Mouse (Mus musculus): ENCODE measurements around the gene Wdcp. TPM values are rescaled to one million over a fixed set of nuclear protein-coding genes. Genes with fewer than 3 reads are reported as not detected.
A peak's percentile ranks its signal among the peaks of the same experiment; 100 is the strongest.

Wdcp gene
- total RNA-seq, 2 experiments from 2014 or later, result 7.7 to 8.4 TPM

DNA sequence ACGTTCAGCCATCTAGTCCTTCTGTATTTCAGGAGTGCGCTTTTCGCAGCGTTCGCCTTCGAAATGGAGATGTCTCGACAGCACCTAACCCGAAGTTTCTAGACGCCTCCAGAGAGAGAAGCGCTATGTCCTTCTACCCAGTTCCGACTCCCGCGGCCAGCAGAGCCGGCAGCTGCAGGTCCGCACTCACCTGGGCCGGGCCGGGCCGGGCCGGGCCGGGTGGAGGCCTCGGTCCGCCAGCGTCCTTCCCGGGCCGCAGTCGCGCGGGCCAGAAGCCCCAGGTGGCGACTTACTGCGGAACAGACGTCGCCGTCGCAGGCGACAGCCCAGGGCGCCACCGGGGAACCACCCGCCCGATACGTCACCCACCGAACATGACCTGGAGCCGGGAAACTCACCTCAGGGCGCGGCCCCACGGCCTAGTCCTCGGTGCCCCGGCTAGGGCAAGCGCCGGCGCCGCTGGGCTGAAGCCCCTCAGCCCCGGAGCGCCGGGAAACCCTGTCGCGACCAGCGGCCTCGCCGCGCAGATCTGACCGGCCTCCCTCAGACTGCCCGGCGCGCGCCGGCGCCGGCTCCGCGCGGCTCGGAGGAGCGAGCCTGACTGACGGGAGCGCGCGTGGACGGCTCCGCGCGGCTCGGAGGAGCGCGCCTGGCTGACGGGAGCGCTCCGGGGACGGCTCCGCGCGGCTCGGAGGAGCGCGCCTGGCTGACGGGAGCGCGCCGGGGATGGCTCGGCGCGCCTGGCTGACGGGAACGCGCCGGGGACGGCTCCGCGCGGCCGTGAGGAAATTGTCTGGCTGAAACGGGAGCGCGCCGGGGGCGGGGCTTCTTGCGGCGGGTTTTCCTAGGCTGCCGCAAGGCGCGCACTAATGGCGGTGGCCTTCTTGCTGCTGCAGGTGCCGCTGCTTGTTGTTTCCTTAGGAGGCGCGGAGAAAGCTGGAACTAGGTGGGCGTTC, 64.1 kb downstream of the Wdcp start, which contains the start of gene Ubxn2a:
Gene Ubxn2a, minus strand, starts transcription at position 755 of the 956 bp plus-strand sequence.
- intact Hi-C loops (cut with DNase I), result loop anchor here (2.0 to 5.0 kb wide), 2 partner anchors 14 to 1335 kb away; partner anchors contain the start of gene Dtnb
- peak; percentile 96 to 97 for DNase-seq

DNA sequence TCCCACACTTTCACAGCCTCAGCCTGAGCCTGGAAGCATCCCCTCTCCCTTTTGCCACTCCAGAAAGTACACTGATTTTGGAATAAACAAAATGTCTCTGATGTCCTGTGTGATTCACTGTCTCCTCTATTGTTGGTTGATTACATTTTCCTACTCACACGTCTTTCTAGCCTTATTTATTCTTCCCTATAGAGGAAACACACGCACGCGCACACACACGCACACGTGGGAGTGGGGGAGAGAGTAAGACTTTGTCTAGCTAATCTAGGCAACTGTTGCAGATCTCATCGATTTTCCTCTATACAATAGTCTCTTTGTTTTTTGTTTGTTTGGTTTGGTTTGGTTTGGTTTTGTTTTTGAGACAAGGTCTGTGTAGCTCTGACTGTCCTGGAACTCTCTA, 65.3 kb downstream of the Wdcp start:
- intact Hi-C loops (cut with DNase I), result loop anchor here (5.0 kb wide), 1 partner anchor 1336 kb away; the partner anchor contains the start of gene Dtnb

More for the DNA sequence above, 65.3 kb downstream of the Wdcp start:
- DNase-seq, result no peak

Other genes with a start within 250 kb of the Wdcp start
- gene Fam228a, start 104.9 kb upstream of the Wdcp start, total RNA-seq (2021), result not detected
- 1 to 10 TPM; 2.2 to 3.4 TPM for gene Pfn4, start 74.3 kb upstream of the Wdcp start, total RNA-seq (2021)
- gene Fam228b, start 74.0 kb upstream of the Wdcp start, total RNA-seq (2021), result 1 to 10 TPM; 2.0 to 3.4 TPM
- gene Sf3b6, start 25.8 kb upstream of the Wdcp start, total RNA-seq (2021), result 10 to 100 TPM; 41.8 to 46.9 TPM
- 1 to 10 TPM; 1.3 to 1.5 TPM for gene Fkbp1b, start 1.7 kb upstream of the Wdcp start, total RNA-seq (2021)
- under 1 TPM; 0.42 to 0.65 TPM for gene Mfsd2b, start 31.1 kb downstream of the Wdcp start, total RNA-seq (2021)
- 10 to 100 TPM; 67.8 to 69.2 TPM for gene Ubxn2a, start 64.4 kb downstream of the Wdcp start, total RNA-seq (2021)
- gene Atad2b, start 74.0 kb downstream of the Wdcp start, total RNA-seq (2021), result 10 to 100 TPM; 13.2 to 15.8 TPM

Measured in heart, postnatal 36 days (tissue).